Mouse (Mus musculus) C2C12 (cell line): Measurements from ENCODE around the gene Tfb2m.

Experiments
- CTCF ChIP-seq: IDR thresholded peaks from one replicate; pipeline ENCODE4 v1.5.1; 2011; ENCODE audit not compliant: control insufficient read depth, insufficient read depth, insufficient read length
- FOSL1 ChIP-seq: IDR thresholded peaks from one replicate; pipeline ENCODE4 v1.8.0; 2011; ENCODE audit warnings: mild to moderate bottlenecking, low read length; ENCODE audit not compliant: poor library complexity, insufficient read depth, severe bottlenecking
- MAX ChIP-seq: IDR thresholded peaks from one replicate; pipeline ENCODE4 v1.6.1; 2011; ENCODE audit warnings: mild to moderate bottlenecking, control low read depth
- MYOD1 ChIP-seq: IDR thresholded peaks from one replicate; pipeline ENCODE4 v1.6.1; 2011; ENCODE audit warnings: low read depth; ENCODE audit not compliant: control insufficient read depth, insufficient read length
- MYOG ChIP-seq: IDR thresholded peaks from one replicate; pipeline ENCODE4 v1.6.1; 2011; ENCODE audit not compliant: control insufficient read depth, insufficient read length; ENCODE audit errors: extremely low read depth

DNA sequence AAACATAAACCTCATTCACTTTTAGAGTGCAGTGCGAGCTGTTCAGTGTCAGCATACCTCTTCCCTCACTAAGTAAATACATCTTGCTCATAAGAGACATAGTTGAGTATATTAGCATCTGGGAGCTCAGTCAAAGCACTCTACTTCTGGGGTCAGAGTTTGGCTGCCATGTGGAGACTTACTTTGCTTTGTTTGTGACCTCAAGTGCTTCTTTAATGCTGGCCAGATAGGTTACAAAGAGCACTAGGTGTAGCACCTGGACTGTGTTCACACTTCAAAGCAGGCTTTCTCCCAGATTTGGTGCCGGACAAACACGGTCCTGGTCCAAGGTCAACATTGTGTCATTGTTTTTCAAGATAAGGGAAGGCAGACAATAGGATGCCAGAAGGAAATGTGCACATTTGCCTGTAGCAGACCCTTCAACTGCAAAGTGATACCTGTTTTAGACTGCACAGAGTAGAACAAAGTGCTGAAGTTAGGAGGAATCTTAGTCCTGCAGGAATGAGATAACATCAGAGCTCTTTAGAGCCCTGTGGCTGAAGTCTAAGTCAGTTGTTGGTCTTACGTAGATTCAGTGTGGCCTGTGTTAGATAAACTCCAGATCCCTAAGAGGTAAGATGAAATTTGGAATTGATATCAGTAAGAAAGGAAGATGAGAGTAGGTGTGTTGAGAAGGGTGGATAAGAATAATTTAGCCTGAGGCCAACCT, 22.8 kb upstream of the Tfb2m start:
- no peak for TF ChIP-seq CTCF
- TF ChIP-seq MYOG = no peak
- TF ChIP-seq MAX = no peak
- TF ChIP-seq FOSL1 = no peak
- no peak for TF ChIP-seq MYOD1
